Mouse (Mus musculus): ENCODE data around the gene Kcna5. TPM values are rescaled to one million over a fixed set of nuclear protein-coding genes. Genes with fewer than 3 reads are reported as not detected.

The Kcna5 gene
- 0.44 TPM for polyA plus RNA-seq (2014; fragmentation: Illumina TruSeq; extraction: RNeasy Lipid Tissue Mini Kit (QIAGEN cat#74804); ENCODE audit: low read depth, low replicate concordance)

GRCm38 (mm10) chr6:126535208-126535910 lies at the start of gene Kcna5:
Gene Kcna5, minus strand, starts transcription at chr6:126535412.

Other genes with a start within 250 kb of the Kcna5 start
- gene Kcna1, start 111.0 kb upstream of the Kcna5 start, polyA plus RNA-seq (2014; fragmentation: Illumina TruSeq; extraction: RNeasy Lipid Tissue Mini Kit (QIAGEN cat#74804); ENCODE audit: low read depth, low replicate concordance): 5.7 TPM
- gene Kcna6, start 205.3 kb upstream of the Kcna5 start, polyA plus RNA-seq (2014; fragmentation: Illumina TruSeq; extraction: RNeasy Lipid Tissue Mini Kit (QIAGEN cat#74804); ENCODE audit: low read depth, low replicate concordance): 1.6 TPM

Measured in sigmoid colon, adult 10 weeks (tissue).